Mouse (Mus musculus) ES-E14 (cell line): Measurements from ENCODE around the gene Pomt2.
A peak's percentile ranks its signal among the peaks of the same experiment; 100 is the strongest.

Experiments used
- HCFC1 ChIP-seq: IDR thresholded peaks from 2 replicates; pipeline ENCODE4 v1.6.1; 2012; ENCODE audit warnings: low read length, inconsistent platforms, borderline replicate concordance; ENCODE audit not compliant: insufficient read depth
- ZC3H11A ChIP-seq: IDR thresholded peaks from 2 replicates; pipeline ENCODE4 v1.6.1; 2012; ENCODE audit warnings: low read depth, mild to moderate bottlenecking, inconsistent platforms, low read length, borderline replicate concordance

DNA sequence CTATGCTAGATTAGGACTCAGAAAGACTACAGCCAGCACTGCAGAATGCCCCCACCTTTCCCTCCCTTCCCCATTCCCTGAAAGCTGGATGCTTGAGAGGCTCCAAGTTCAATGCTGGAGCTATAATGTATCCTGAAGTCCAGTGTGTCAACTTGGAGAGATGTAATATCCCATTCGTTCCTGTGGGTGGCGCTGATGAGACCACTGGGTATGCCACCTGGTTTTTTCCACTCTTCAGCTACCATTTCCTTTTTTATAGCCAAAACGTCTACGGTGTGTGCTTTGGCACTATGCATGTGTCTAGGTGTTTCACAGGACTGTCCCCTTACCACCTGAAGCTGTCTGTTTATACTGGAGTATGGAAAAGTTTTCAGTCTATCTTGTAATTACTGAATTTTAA, 59.4 kb downstream of the Pomt2 start:
- TF ChIP-seq HCFC1 (no peak), ZC3H11A (0 out of 2 replicates have a peak, but pooled peaks have one; percentile 27)
